Mouse (Mus musculus) embryonic fibroblast, embryonic 13.5 days (primary cell): ENCODE data around the gene P2ry6.

Source experiments
- CTCF ChIP-seq: IDR thresholded peaks from 2 replicates; pipeline ENCODE4 v1.5.1; 2011; ENCODE audit warnings: mild to moderate bottlenecking, control low read depth, low read length, moderate library complexity, borderline replicate concordance; ENCODE audit not compliant: insufficient read depth
- POLR2A ChIP-seq: IDR thresholded peaks from 2 replicates; pipeline ENCODE4 v1.6.1; 2011; ENCODE audit warnings: low read depth, mild to moderate bottlenecking, control low read depth, low read length, moderate library complexity

- TF ChIP-seq CTCF (no peak), POLR2A (no peak)
These were observed 68.2 kb downstream of the P2ry6 start for GRCm38 (mm10) chr7:100906029-100906789.
